Mouse (Mus musculus) left cerebral cortex, adult 18-20 months (tissue): ENCODE measurements around the gene Rdh12. TPM values are rescaled to one million over a fixed set of nuclear protein-coding genes. Genes with fewer than 3 reads are reported as not detected.

Experiments
- DNase-seq, 2 experiments: peaks; one replicate each; pipeline ENCODE4 v3.0.0; 2021 to 2022; ENCODE audit warnings: low spot score in 2 of 2, mixed read lengths in 1 of 2
- total RNA-seq, 2 experiments: library from RNA; stranded (reverse); gene quantifications; 2 replicates each; pipeline ENCODE4 v1.2.3; 2021

The Rdh12 gene
- total RNA-seq, 2 experiments from 2014 or later, result 1.5 to 2.1 TPM

GRCm38 (mm10) chr12:79248110-79248509 is 39.4 kb downstream of the Rdh12 start:
- DNase-seq, result no peak

- DNase-seq, result no peak
Observed at GRCm38 (mm10) chr12:79253294-79254053, 44.8 kb downstream of the Rdh12 start.

- no peak for DNase-seq
Observed at GRCm38 (mm10) chr12:79254975-79255374, 46.3 kb downstream of the Rdh12 start.

DNA sequence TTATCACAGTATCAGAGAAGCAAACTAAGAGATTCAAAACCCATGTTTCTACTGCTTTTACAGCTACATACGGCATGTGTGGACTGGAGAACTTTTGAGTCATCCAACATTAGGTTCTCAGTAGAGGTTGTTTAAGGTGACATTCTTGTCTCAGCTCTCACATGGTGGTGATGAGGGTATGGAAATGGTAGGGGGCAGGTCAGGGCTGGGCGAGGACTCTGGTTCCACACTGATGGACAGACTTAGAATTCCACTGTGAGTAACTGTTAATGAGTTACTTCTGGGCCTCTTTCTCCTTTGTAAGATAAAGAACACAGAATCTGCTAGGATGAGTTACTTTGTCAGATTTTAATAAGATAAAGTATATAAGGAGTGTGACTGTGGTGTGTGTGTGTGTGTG is 51.4 kb downstream of the Rdh12 start:
- DNase-seq, result no peak

DNA sequence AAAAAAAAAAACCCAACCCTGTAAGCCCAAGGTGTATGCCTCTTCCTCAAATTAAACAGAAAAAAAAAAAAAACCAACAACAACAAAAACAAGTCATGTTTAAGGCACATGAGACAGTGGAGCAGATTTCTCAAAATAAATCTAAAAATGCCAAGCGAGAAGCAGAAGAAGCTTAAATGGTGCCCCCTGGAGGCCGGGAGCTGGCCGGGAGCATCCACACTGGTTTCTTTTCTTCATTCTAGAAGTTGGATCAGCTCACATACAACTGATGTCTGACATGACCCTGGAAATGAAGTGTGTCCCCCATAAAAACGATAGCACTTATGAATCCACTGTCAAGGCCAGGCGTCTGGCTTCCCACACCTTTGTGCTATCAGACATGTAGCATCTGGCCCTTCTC is 52.3 kb downstream of the Rdh12 start:
- DNase-seq, result peak; percentile 26 to 56

Other genes with a start within 250 kb of the Rdh12 start
- gene Tmem229b, start 201.3 kb upstream of the Rdh12 start, total RNA-seq, result 10 to 100 TPM; 24.8 to 25.5 TPM
- gene Plekhh1, start 179.8 kb upstream of the Rdh12 start, total RNA-seq, result 10 to 100 TPM in 1 of 2 experiments, 1 to 10 TPM in 1; 9.9 to 12.5 TPM
- 1 to 10 TPM; 8.3 to 9.6 TPM for gene Pigh, start 119.3 kb upstream of the Rdh12 start, total RNA-seq
- gene Arg2, start 78.1 kb upstream of the Rdh12 start, total RNA-seq, result 1 to 10 TPM; 2.0 to 2.7 TPM
- gene Vti1b, start 36.2 kb upstream of the Rdh12 start, total RNA-seq, result 100 to 1,000 TPM; 264 to 275 TPM
- gene Rdh11, start 16.6 kb upstream of the Rdh12 start, total RNA-seq, result 10 to 100 TPM; 22.5 to 26.6 TPM
- gene Zfyve26, start 87.4 kb downstream of the Rdh12 start, total RNA-seq, result 10 to 100 TPM; 27.6 to 27.9 TPM
- under 1 TPM; 0.23 to 0.26 TPM for gene Rad51b, start 88.4 kb downstream of the Rdh12 start, total RNA-seq